Mouse (Mus musculus) forebrain, embryonic 16.5 days (tissue): ENCODE measurements at regions not wholly inside any gene's neighbourhood (a gene's known extent, or its start where the extent isn't known, plus 50 kb on each side); places are given as distances from the start of the nearest gene placed in this dataset.

Experiments
- ATAC-seq: fragments of 200-750 bp; cut with Nextera tagmentation; 2 replicates; pipeline ENCODE4 v1.8.0; 2017; ENCODE audit warnings: mild to moderate bottlenecking, moderate library complexity
- H3K27ac ChIP-seq: fragments of 300-500 bp; sonication (generic); 2 replicates; pipeline ENCODE4 v1.5.1; 2014; ENCODE audit warnings: low read length, control low read depth
- H3K27me3 ChIP-seq: fragments of 300-500 bp; sonication (generic); replicated peaks from 2 replicates; pipeline ENCODE4 v1.6.1; 2014; ENCODE audit warnings: low read length; ENCODE audit not compliant: control insufficient read depth, insufficient read depth
- H3K36me3 ChIP-seq: fragments of 300-500 bp; sonication (generic); 2 replicates; pipeline ENCODE4 v1.6.1; 2014; ENCODE audit not compliant: control insufficient read depth, insufficient read depth
- H3K4me1 ChIP-seq: fragments of 300-500 bp; sonication (generic); replicated peaks from 2 replicates; pipeline ENCODE4 v1.6.1; 2014; ENCODE audit warnings: low read length; ENCODE audit not compliant: control insufficient read depth, insufficient read depth
- H3K4me2 ChIP-seq: fragments of 300-500 bp; sonication (generic); 2 replicates; pipeline ENCODE4 v1.6.1; 2014; ENCODE audit warnings: mild to moderate bottlenecking, low read length, control low read depth
- H3K4me3 ChIP-seq: fragments of 300-500 bp; sonication (generic); replicated peaks from 2 replicates; pipeline ENCODE4 v1.5.1; 2014; ENCODE audit warnings: mild to moderate bottlenecking, low read length, control low read depth
- H3K9ac ChIP-seq: fragments of 300-500 bp; sonication (generic); replicated peaks from 2 replicates; pipeline ENCODE4 v1.6.1; 2014; ENCODE audit warnings: low read depth, low read length, control low read depth
- H3K9me3 ChIP-seq: fragments of 300-500 bp; sonication (generic); 2 replicates; pipeline ENCODE4 v1.6.1; 2016; ENCODE audit warnings: low read length; ENCODE audit not compliant: control insufficient read depth
- WGBS: fragments of 180-500 bp; shearing (Covaris S2); extraction: QIAGEN DNeasy Blood & Tissue Kit; methylation state at CpG from one replicate; pipeline ENCODE4 v1.1.7; 2014; 5-methylcytosine and 5-hydroxymethylcytosine counted together

DNA sequence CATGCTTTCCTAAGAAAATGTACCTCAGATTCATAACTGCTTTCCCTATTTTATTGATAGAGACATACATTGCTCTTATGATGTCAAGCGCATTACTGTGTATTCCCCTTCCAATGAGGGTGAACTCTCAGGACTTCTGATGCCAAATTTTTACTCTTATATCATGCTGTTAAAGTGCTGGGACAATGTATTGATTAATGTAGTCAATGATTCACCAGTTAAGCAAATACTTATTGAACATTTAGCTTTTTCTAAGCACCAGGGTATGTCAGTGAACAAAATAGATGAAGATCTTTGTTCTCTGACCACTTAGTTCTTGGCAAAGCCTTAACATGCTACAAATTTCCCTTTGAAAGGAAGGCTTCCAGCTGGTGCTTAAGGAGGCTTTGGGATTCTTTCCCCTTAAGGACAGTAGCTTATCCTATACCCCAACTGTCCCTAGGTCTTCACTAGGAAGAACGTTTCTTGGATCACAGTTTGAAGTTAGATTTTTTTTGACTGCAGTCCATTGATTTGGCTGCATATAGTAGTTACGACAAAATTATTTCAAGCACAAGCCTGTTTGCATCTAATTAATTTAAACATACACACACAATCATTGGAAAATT lies 203.1 kb upstream of the Ptbp2 start:
- H3K27me3 ChIP-seq, result 0 out of 2 replicates have a peak, but pooled peaks cover 2% of the 10 kb centered on the region
- H3K9ac ChIP-seq, result no peak overlapping the region
- 57% methylated on average over 3 of the region's 3 CpGs for WGBS

DNA sequence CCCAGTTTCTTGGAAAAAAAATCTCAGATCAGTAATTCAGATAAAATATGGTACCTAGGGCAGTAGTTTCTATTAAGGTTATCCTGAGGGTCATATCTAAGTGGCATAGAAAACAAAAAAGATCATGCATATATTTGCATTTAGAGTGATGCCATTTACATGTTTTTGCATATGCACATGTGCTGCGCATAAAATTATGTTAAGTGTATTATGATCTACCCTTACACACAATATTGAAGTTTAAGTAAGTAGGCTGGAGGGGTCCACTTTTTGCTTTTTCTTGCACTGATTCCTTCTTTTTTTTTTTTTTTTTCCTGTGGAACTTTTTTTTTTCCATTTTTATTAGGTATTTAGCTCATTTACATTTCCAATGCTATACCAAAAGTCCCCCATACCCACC lies 193.1 kb upstream of the Ptbp2 start:
- H3K4me3 ChIP-seq, result no peak overlapping the region
- H3K4me2 ChIP-seq, result no peak overlapping the region
- no peak overlapping the region for H3K9ac ChIP-seq
- ATAC-seq, result peak; percentile 58; the same call in 1 of the 2 replicates
- H3K36me3 ChIP-seq, result no peaks in the 10 kb centered on the region
- 90% methylated on average over 1 of the region's 1 CpGs for WGBS
- no peaks in the 10 kb centered on the region for H3K27me3 ChIP-seq
- H3K4me1 ChIP-seq, result no peaks in the 10 kb centered on the region
- no peaks in the 10 kb centered on the region for H3K9me3 ChIP-seq
- H3K27ac ChIP-seq, result no peak overlapping the region

More for the DNA sequence above, 203.1 kb upstream of the Ptbp2 start:
- no peak overlapping the region for H3K4me2 ChIP-seq
- no peaks in the 10 kb centered on the region for H3K4me1 ChIP-seq
- no peaks in the 10 kb centered on the region for H3K9me3 ChIP-seq
- no peak overlapping the region for H3K27ac ChIP-seq
- no peak overlapping the region for H3K4me3 ChIP-seq
- no peaks in the 10 kb centered on the region for H3K36me3 ChIP-seq
- ATAC-seq, result no peak

DNA sequence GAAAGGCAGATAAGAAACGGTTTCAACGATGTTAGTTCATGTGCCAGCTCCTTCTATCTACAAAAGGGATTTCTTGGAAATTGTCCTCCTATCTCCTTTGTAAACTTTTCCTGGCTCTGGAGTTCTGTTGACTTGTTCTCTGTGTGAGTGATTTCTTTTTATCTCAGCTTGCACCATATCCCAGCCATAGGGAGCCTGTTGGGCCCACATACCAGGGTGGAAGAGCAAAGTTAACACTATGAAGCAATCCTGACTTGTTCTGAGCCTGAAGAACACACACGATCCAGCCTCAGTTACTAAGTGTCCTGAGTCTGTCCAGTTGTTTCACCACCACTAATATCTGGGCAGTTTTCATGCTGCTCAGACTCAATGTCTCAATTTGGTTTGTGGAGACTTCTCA lies 192.1 kb upstream of the Ptbp2 start:
- H3K4me1 ChIP-seq, result no peaks in the 10 kb centered on the region
- no peaks in the 10 kb centered on the region for H3K27me3 ChIP-seq
- no peak overlapping the region for H3K9ac ChIP-seq
- 95% methylated on average over 3 of the region's 3 CpGs for whole genome bisulfite sequencing
- no peak overlapping the region for H3K27ac ChIP-seq
- no peak for ATAC-seq
- no peak overlapping the region for H3K4me3 ChIP-seq
- H3K36me3 ChIP-seq, result no peaks in the 10 kb centered on the region
- H3K9me3 ChIP-seq, result no peaks in the 10 kb centered on the region
- H3K4me2 ChIP-seq, result no peak overlapping the region

DNA sequence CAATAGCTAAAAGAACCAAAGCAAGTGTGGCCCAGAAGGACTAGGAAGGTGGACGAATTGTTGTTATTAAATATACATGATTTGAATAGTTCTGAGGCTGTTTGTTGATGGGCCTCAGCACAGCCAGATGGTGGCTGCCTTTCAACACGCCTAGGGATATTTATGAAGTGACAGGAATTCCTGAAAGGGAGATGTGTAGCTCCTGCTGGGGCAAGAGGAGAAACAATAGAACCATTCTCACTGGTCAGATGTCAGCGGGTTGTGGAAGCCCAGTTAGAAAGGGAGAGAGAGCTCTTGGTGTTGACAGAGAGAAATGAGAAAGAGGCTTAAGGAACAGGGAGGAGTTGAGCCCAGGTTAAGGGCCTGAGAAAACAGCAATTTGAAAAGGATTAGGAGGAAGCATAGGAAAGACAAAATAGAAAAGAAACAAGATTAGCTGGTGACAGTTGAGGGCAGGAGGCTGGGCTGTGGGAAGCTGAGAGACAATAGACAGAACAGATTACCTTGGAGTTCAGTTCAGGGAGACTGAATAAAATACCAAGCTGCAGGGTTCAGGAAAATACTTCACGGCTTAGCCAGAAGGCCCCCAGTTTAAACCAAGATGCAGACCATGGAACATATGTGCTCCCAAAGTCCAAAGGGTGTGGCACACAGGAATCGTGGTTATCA lies 174.7 kb upstream of the Ptbp2 start:
- Histone ChIP-seq H3K9me3 (no peaks in the 10 kb centered on the region), H3K27me3 (no peaks in the 10 kb centered on the region), H3K36me3 (no peaks in the 10 kb centered on the region), H3K9ac (no peak overlapping the region), H3K4me1 (peaks cover 25% of the 10 kb centered on the region), H3K27ac (no peak overlapping the region), H3K4me3 (no peak overlapping the region), H3K4me2 (no peak overlapping the region)
- peak; percentile 54 for ATAC-seq
- WGBS, result 7% methylated on average over 5 of the region's 5 CpGs

DNA sequence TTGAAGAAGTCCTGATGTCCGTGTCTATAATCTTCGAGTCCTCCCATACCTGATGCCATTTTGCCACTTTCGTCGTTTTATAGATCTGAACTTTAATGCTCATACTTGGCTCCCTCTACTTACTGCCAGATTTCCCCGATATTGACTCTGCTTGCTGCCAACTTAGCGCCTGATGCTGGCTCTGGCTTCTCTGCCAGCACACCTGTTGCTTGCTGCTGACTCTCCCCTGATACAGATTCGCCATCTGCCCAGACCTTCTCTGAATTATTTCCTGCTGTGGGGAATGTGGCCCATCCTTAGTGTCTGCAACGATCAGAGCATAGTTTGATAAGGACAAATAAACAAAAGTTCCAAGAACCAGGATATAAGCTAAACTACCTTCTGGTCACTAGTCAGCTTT lies 173.3 kb upstream of the Ptbp2 start:
- H3K9ac ChIP-seq, result no peak overlapping the region
- H3K9me3 ChIP-seq, result no peaks in the 10 kb centered on the region
- no peak overlapping the region for H3K27ac ChIP-seq
- H3K4me1 ChIP-seq, result peaks cover 25% of the 10 kb centered on the region
- ATAC-seq, result peak; percentile 49; the same call in 1 of the 2 replicates
- H3K4me2 ChIP-seq, result no peak overlapping the region
- 55% methylated on average over 8 of the region's 8 CpGs for WGBS
- H3K4me3 ChIP-seq, result no peak overlapping the region
- H3K36me3 ChIP-seq, result no peaks in the 10 kb centered on the region
- H3K27me3 ChIP-seq, result no peaks in the 10 kb centered on the region

DNA sequence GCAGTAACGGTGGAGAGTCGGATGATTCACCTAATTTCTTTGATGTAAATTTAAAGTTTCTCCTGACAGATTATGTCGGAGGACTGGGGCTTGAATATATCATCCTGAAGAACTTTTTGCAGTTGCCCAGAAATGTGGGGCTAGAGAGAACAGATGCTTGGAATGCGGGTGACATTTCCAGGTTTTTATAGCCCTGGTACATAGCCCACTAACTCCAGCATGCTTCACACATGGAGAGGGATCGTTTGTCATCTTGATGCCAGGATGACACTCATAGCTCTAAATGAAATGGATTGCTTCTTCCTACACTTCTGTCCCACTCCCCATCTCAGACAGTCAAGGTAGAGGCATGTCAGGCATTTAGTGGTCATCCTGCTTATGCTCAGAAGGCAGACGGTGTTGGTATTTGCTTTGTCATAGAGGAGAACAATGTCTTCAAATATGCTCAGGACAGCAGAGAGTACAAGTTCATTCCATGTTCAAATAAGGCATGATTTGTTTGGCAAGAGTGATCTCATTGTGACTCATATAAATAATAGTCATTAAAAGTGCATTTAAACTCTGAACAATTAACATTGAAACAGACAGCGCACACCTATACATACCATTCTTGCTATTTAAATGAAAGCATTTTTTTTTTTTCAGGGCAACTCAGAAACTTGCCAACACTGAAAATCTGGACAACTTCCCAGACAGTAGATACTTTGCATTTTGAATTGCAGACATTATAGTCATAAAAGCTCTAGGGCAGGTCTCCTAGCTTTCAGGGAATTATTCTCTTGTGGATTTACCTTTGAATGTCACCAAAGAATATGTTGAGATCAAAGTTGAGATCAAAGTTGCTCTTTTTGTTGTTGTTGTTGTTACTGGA lies 171.7 kb upstream of the Ptbp2 start:
- no peak overlapping the region for H3K9ac ChIP-seq
- H3K4me1 ChIP-seq, result peaks cover 25% of the 10 kb centered on the region
- H3K27me3 ChIP-seq, result no peaks in the 10 kb centered on the region
- H3K36me3 ChIP-seq, result no peaks in the 10 kb centered on the region
- H3K4me3 ChIP-seq, result no peak overlapping the region
- no peaks in the 10 kb centered on the region for H3K9me3 ChIP-seq
- no peak overlapping the region for H3K27ac ChIP-seq
- peak; percentile 51; the same call in 1 of the 2 replicates for ATAC-seq
- WGBS, result 56% methylated on average over 7 of the region's 7 CpGs
- H3K4me2 ChIP-seq, result no peak overlapping the region

DNA sequence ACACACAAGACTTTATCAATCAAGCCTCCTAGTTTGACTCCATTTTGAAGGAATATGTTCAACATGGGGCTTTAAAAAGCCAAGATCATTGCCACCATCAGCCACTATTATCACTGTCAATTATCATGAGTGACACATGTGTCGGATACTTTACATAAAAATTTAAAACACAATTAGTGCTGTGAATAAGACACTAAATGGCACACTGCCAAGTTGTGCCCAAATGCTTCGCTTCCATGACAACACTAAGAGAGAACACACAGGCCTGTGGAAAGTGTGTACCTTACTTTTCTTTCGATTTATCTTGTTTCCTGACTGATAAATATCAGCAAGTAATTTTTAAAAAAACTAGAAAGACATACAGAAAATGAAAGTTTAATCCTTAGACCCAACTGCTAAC lies 166.5 kb upstream of the Ptbp2 start:
- 12% methylated on average over 3 of the region's 3 CpGs for WGBS
- Histone ChIP-seq H3K27ac (no peak overlapping the region), H3K27me3 (no peaks in the 10 kb centered on the region), H3K9ac (no peak overlapping the region), H3K9me3 (no peaks in the 10 kb centered on the region), H3K4me3 (no peak overlapping the region), H3K36me3 (no peaks in the 10 kb centered on the region), H3K4me2 (no peak overlapping the region), H3K4me1 (peaks cover 26% of the 10 kb centered on the region)
- 0 out of 2 replicates have a peak, but pooled peaks have one; percentile 16 for ATAC-seq

DNA sequence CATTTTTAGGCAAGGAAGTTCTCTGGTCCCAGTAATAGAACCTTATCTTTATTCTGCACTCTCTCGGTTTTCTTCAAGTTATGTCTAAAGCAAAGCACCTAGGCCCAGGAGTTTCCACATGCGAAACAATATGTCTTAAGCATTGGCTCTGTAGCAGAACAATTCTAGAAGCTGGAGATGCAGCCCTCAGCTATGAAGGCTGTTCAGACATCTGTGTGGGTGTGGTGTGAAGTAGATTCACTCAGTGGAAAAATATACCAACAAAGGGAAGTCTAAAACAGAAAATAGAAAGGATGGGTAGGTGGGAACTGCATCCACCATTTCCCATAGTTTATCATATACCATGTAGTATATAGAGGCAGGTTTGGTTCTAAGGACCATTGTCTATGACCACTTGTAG lies 165.8 kb upstream of the Ptbp2 start:
- no peaks in the 10 kb centered on the region for H3K27me3 ChIP-seq
- ATAC-seq, result no peak
- no peaks in the 10 kb centered on the region for H3K36me3 ChIP-seq
- H3K4me1 ChIP-seq, result peaks cover 21% of the 10 kb centered on the region
- 39% methylated on average over 2 of the region's 2 CpGs for WGBS
- no peaks in the 10 kb centered on the region for H3K9me3 ChIP-seq
- no peak overlapping the region for H3K4me3 ChIP-seq
- H3K27ac ChIP-seq, result 0 out of 2 replicates have a peak overlapping the region, but pooled peaks have one; percentile 12
- H3K4me2 ChIP-seq, result no peak overlapping the region; the same call in 1 of the 2 replicates
- H3K9ac ChIP-seq, result no peak overlapping the region

DNA sequence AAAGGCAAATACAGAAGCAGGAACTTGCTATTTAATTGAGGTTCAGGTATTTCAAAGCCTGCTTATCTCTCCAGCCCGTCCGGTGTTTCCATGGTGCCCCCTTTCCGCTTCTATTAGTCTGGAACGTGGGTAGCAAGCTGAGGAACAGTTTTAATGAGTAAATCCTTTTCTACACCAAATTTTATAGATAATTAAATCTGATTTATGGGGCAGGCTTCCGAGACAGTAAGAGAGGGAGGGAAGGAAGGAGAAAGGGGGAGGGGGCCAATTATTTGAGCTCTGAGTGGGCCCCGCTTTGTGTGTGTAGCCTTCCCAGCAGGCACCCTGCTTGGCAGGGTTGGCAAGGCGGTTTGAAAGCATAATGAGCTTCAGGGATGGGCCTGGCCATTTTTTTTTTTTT lies 165.4 kb upstream of the Ptbp2 start:
- peak overlapping the region; percentile 34 for H3K9ac ChIP-seq

More for the DNA sequence above, 165.4 kb upstream of the Ptbp2 start:
- Histone ChIP-seq H3K27me3 (no peaks in the 10 kb centered on the region), H3K4me1 (peaks cover 21% of the 10 kb centered on the region), H3K4me2 (peak overlapping the region; percentile 57), H3K27ac (peak overlapping the region; percentile 71), H3K36me3 (no peaks in the 10 kb centered on the region), H3K9me3 (no peaks in the 10 kb centered on the region), H3K4me3 (peak overlapping the region; percentile 28)
- peak; percentile 77 for ATAC-seq
- WGBS, result 1% methylated on average over 7 of the region's 7 CpGs
